Mouse (Mus musculus): ENCODE data around the gene Nkiras2.
"Not testable (repeated sequence)": the region's sequence is repeated elsewhere in the genome, so short reads cannot be mapped to it uniquely, and the experiment has no call there.

The Nkiras2 gene

GRCm38 (mm10) chr11:100618761-100619484 is at the start of gene Nkiras2:
Gene Nkiras2, plus strand, starts transcription at chr11:100619244.
- DNase-seq, result peak; percentile 65

GRCm38 (mm10) chr11:100569789-100570188 is 49.3 kb upstream of the Nkiras2 start:
- no peak for DNase-seq

GRCm38 (mm10) chr11:100570430-100571201 is 48.4 kb upstream of the Nkiras2 start:
- peak in 1 of 2 experiments; percentile 68 for DNase-seq

- DNase-seq, result peak in 1 of 2 experiments; percentile 30
Observed at GRCm38 (mm10) chr11:100571202-100571567, 47.9 kb upstream of the Nkiras2 start.

- no peak for DNase-seq
Observed at GRCm38 (mm10) chr11:100574188-100574587, 44.9 kb upstream of the Nkiras2 start.

- peak; percentile 86 to 93 for DNase-seq
Observed at GRCm38 (mm10) chr11:100574708-100575483, 44.1 kb upstream of the Nkiras2 start, which contains the start of gene Cnp. Gene Cnp, plus strand, starts transcription at chr11:100574904.

- DNase-seq, result peak in 1 of 2 experiments; percentile 37
Observed at GRCm38 (mm10) chr11:100575484-100575855, 43.6 kb upstream of the Nkiras2 start.

GRCm38 (mm10) chr11:100576256-100576655 is 42.8 kb upstream of the Nkiras2 start:
- no peak for DNase-seq

GRCm38 (mm10) chr11:100577852-100578599 is 41.0 kb upstream of the Nkiras2 start:
- peak in 1 of 2 experiments; percentile 41 for DNase-seq

- no peak for DNase-seq
Observed at GRCm38 (mm10) chr11:100579116-100579799, 39.8 kb upstream of the Nkiras2 start.

GRCm38 (mm10) chr11:100580275-100580674 is 38.8 kb upstream of the Nkiras2 start:
- peak in 1 of 2 experiments; percentile 62 for DNase-seq

- no peak for DNase-seq
Observed at GRCm38 (mm10) chr11:100581756-100582155, 37.3 kb upstream of the Nkiras2 start.

GRCm38 (mm10) chr11:100582413-100582812 is 36.6 kb upstream of the Nkiras2 start:
- DNase-seq, result not testable (repeated sequence)

GRCm38 (mm10) chr11:100582836-100583235 is 36.2 kb upstream of the Nkiras2 start:
- DNase-seq, result no peak

- no peak for DNase-seq
Observed at GRCm38 (mm10) chr11:100584561-100584961, 34.5 kb upstream of the Nkiras2 start.

GRCm38 (mm10) chr11:100585148-100585547 is 33.9 kb upstream of the Nkiras2 start:
- no peak for DNase-seq

- no peak for DNase-seq
Observed at GRCm38 (mm10) chr11:100588462-100588861, 30.6 kb upstream of the Nkiras2 start.

GRCm38 (mm10) chr11:100592346-100593046 is 26.5 kb upstream of the Nkiras2 start:
- no peak for DNase-seq

- no peak for DNase-seq
Observed at GRCm38 (mm10) chr11:100594608-100595007, 24.4 kb upstream of the Nkiras2 start.

GRCm38 (mm10) chr11:100595533-100595932 is 23.5 kb upstream of the Nkiras2 start:
- no peak for DNase-seq

GRCm38 (mm10) chr11:100598074-100598473 is 21.0 kb upstream of the Nkiras2 start:
- DNase-seq, result no peak
